Mouse (Mus musculus) limb, embryonic 11.5 days (tissue): ENCODE data around the gene Cherp. TPM values are rescaled to one million over a fixed set of nuclear protein-coding genes. Genes with fewer than 3 reads are reported as not detected.

Source experiments
- ATAC-seq: fragments of 200-750 bp; cut with Nextera tagmentation; 2 replicates; pipeline ENCODE4 v1.8.0; 2017; ENCODE audit warnings: low read depth; ENCODE audit not compliant: insufficient number of reproducible peaks, low FRiP score, low TSS enrichment
- DNase-seq: peaks from one replicate; pipeline ENCODE4 v3.0.0-alpha.2; 2015; ENCODE audit warnings: low spot score
- H3K27ac ChIP-seq: fragments of 300-500 bp; sonication (generic); replicated peaks from 2 replicates; pipeline ENCODE4 v1.5.1; 2014; ENCODE audit warnings: low read depth, mild to moderate bottlenecking, low read length
- H3K27me3 ChIP-seq: fragments of 300-500 bp; sonication (generic); 2 replicates; pipeline ENCODE4 v1.6.1; 2014; ENCODE audit warnings: mild to moderate bottlenecking, low read length, mixed read lengths; ENCODE audit not compliant: control insufficient read depth, insufficient read depth
- H3K36me3 ChIP-seq: fragments of 300-500 bp; sonication (generic); 2 replicates; pipeline ENCODE4 v1.6.1; 2014; ENCODE audit warnings: mild to moderate bottlenecking, low read length, moderate library complexity, mixed read lengths; ENCODE audit not compliant: control insufficient read depth, insufficient read depth
- H3K4me1 ChIP-seq: fragments of 300-500 bp; sonication (generic); 2 replicates; pipeline ENCODE4 v1.6.1; 2014; ENCODE audit warnings: low read length, mixed read lengths; ENCODE audit not compliant: control insufficient read depth, insufficient read depth
- H3K4me2 ChIP-seq: fragments of 300-500 bp; sonication (generic); 2 replicates; pipeline ENCODE4 v1.6.1; 2014; ENCODE audit warnings: low read depth, mild to moderate bottlenecking, moderate library complexity; ENCODE audit not compliant: severe bottlenecking
- H3K4me3 ChIP-seq: fragments of 300-500 bp; sonication (generic); 2 replicates; pipeline ENCODE4 v1.5.1; 2014; ENCODE audit warnings: low read depth, low read length
- H3K9ac ChIP-seq: fragments of 300-500 bp; sonication (generic); 2 replicates; pipeline ENCODE4 v1.6.1; 2014; ENCODE audit warnings: mild to moderate bottlenecking, low read length
- H3K9me3 ChIP-seq: fragments of 300-500 bp; sonication (generic); 2 replicates; pipeline ENCODE4 v1.6.1; 2016; ENCODE audit warnings: low read length; ENCODE audit not compliant: control insufficient read depth
- WGBS: fragments of 180-500 bp; shearing (Covaris S2); extraction: QIAGEN DNeasy Blood & Tissue Kit; methylation state at CpG from one replicate; pipeline ENCODE4 v1.1.7; 2014; 5-methylcytosine and 5-hydroxymethylcytosine counted together
- polyA plus RNA-seq: library from polyadenylated mRNA; unstranded; fragments of >200 nt; fragmentation: Nextera tagmentation; extraction: Ambion mirVana; gene quantifications from 2 replicates; pipeline ENCODE4 v1.2.1, GENCODE M21; 2014

Cherp gene
- polyA plus RNA-seq, 1 experiment from 2014 or later: 75.7 TPM

- H3K27ac ChIP-seq: no peak overlapping the region
- no peaks in the 10 kb centered on the region for H3K27me3 ChIP-seq
- H3K4me2 ChIP-seq: no peak overlapping the region
- ATAC-seq: no peak
- DNase-seq: no peak
- H3K36me3 ChIP-seq: peaks cover 41% of the 10 kb centered on the region
- H3K9me3 ChIP-seq: no peaks in the 10 kb centered on the region
- H3K4me1 ChIP-seq: no peaks in the 10 kb centered on the region
- H3K9ac ChIP-seq: no peak overlapping the region
- no peak overlapping the region for H3K4me3 ChIP-seq
- WGBS: 93% methylated on average over 4 of the region's 4 CpGs
These were observed 15.0 kb downstream of the Cherp start for GRCm38 (mm10) chr8:72459881-72460533.

GRCm38 (mm10) chr8:72458457-72458856 is 16.6 kb downstream of the Cherp start:
- Histone ChIP-seq H3K27ac (no peak overlapping the region), H3K36me3 (peaks cover 36% of the 10 kb centered on the region), H3K4me1 (no peaks in the 10 kb centered on the region), H3K4me2 (no peak overlapping the region), H3K9me3 (no peaks in the 10 kb centered on the region), H3K27me3 (no peaks in the 10 kb centered on the region), H3K9ac (no peak overlapping the region), H3K4me3 (no peak overlapping the region)
- DNase-seq: no peak
- ATAC-seq: no peak
- 86% methylated on average over 6 of the region's 6 CpGs for WGBS

- Histone ChIP-seq H3K4me1 (no peaks in the 10 kb centered on the region), H3K9ac (no peak overlapping the region), H3K9me3 (no peaks in the 10 kb centered on the region), H3K27me3 (no peaks in the 10 kb centered on the region), H3K4me2 (no peak overlapping the region), H3K36me3 (peaks cover 29% of the 10 kb centered on the region), H3K4me3 (no peak overlapping the region), H3K27ac (no peak overlapping the region)
- ATAC-seq: no peak
- no peak for DNase-seq
- 87% methylated on average over 3 of the region's 3 CpGs for WGBS
These were observed 17.2 kb downstream of the Cherp start for GRCm38 (mm10) chr8:72457806-72458205.

GRCm38 (mm10) chr8:72455317-72455716 is 19.7 kb downstream of the Cherp start:
- Histone ChIP-seq H3K9me3 (no peaks in the 10 kb centered on the region), H3K4me2 (no peak overlapping the region), H3K27ac (no peak overlapping the region), H3K4me1 (no peaks in the 10 kb centered on the region), H3K4me3 (no peak overlapping the region), H3K9ac (no peak overlapping the region), H3K36me3 (peaks cover 10% of the 10 kb centered on the region; the same call in 1 of the 2 replicates), H3K27me3 (no peaks in the 10 kb centered on the region)
- no peak for ATAC-seq
- DNase-seq: no peak
- WGBS: 87% methylated on average over 4 of the region's 4 CpGs

- H3K4me3 ChIP-seq: no peak overlapping the region
- H3K9me3 ChIP-seq: no peaks in the 10 kb centered on the region
- ATAC-seq (no peak), DNase-seq (no peak)
- WGBS: 96% methylated on average over 2 of the region's 2 CpGs
- no peak overlapping the region for H3K27ac ChIP-seq
- H3K4me1 ChIP-seq: no peaks in the 10 kb centered on the region
- no peak overlapping the region for H3K4me2 ChIP-seq
- no peaks in the 10 kb centered on the region for H3K27me3 ChIP-seq
- H3K36me3 ChIP-seq: peaks cover 12% of the 10 kb centered on the region; the same call in 1 of the 2 replicates
- no peak overlapping the region for H3K9ac ChIP-seq
These were observed 21.1 kb downstream of the Cherp start for GRCm38 (mm10) chr8:72453904-72454303.

GRCm38 (mm10) chr8:72451516-72451915 is 23.5 kb downstream of the Cherp start:
- Histone ChIP-seq H3K27me3 (no peaks in the 10 kb centered on the region), H3K9ac (no peak overlapping the region), H3K4me1 (no peaks in the 10 kb centered on the region), H3K9me3 (no peaks in the 10 kb centered on the region), H3K27ac (no peak overlapping the region), H3K4me2 (no peak overlapping the region), H3K36me3 (peaks cover 14% of the 10 kb centered on the region; the same call in 1 of the 2 replicates), H3K4me3 (no peak overlapping the region)
- DNase-seq (no peak), ATAC-seq (no peak)
- 87% methylated on average over 8 of the region's 8 CpGs for WGBS

- DNase-seq (no peak), ATAC-seq (no peak)
- no peak overlapping the region for H3K4me3 ChIP-seq
- H3K4me1 ChIP-seq: no peaks in the 10 kb centered on the region
- 90% methylated on average over 6 of the region's 6 CpGs for WGBS
- no peak overlapping the region for H3K9ac ChIP-seq
- H3K36me3 ChIP-seq: peaks cover 6% of the 10 kb centered on the region; the same call in 1 of the 2 replicates
- H3K27ac ChIP-seq: no peak overlapping the region
- no peak overlapping the region for H3K4me2 ChIP-seq
- H3K27me3 ChIP-seq: no peaks in the 10 kb centered on the region
- no peaks in the 10 kb centered on the region for H3K9me3 ChIP-seq
These were observed 30.0 kb downstream of the Cherp start for GRCm38 (mm10) chr8:72445071-72445470.

GRCm38 (mm10) chr8:72443994-72444350 is 31.1 kb downstream of the Cherp start:
- Histone ChIP-seq H3K4me3 (peak overlapping the region; percentile 29), H3K4me1 (no peaks in the 10 kb centered on the region), H3K27me3 (no peaks in the 10 kb centered on the region), H3K36me3 (peaks cover 2% of the 10 kb centered on the region; the same call in 1 of the 2 replicates), H3K9ac (peak overlapping the region; percentile 62), H3K4me2 (peak overlapping the region; percentile 59), H3K27ac (no peak overlapping the region), H3K9me3 (no peaks in the 10 kb centered on the region)
- ATAC-seq: peak; percentile 62
- 48% methylated on average over 6 of the region's 6 CpGs for WGBS
- no peak for DNase-seq
